Mouse (Mus musculus): Measurements from ENCODE around the gene Lyg2. TPM values are rescaled to one million over a fixed set of nuclear protein-coding genes. Genes with fewer than 3 reads are reported as not detected.
A peak's percentile ranks its signal among the peaks of the same experiment; 100 is the strongest.

Lyg2 gene
- polyA plus RNA-seq, 1 experiment: not detected

DNA sequence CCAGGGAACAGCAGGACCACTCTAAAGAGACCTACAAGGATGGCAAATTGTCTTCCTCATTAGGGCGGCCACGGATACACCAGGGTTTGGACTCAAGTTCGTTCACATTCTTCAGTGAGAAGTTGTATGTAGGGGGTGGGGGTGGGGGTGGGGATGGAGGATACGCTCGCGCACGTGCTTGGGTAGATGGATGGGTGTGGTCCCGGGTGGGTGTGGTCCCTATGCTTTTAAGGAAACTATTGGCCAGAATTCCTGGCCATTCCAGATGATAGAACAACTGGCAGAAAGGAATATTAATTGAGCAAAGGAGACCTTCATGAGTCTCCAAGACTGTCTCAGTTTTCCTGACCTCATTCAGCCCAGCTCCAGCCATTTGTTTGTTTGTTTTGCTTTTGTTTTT is 9.7 kb upstream of the Lyg2 start:
- TF ChIP-seq TAL1 (IDR thresholded peaks at IDR 0.05; ENCODE audit: low read length) (no peak), GATA1 (IDR thresholded peaks at IDR 0.05; ENCODE audit: low read length) (no peak)
- Histone ChIP-seq H3K27me3 (ENCODE audit: control insufficient read depth) (no peaks in the 10 kb centered on the region; the same call in 1 of the 2 replicates), H3K36me3 (ENCODE audit: control insufficient read depth) (no peaks in the 10 kb centered on the region), H3K4me3 (replicated peaks) (no peak overlapping the region), H3K9me3 (ENCODE audit: control insufficient read depth, low read length) (no peaks in the 10 kb centered on the region), H3K4me1 (ENCODE audit: control insufficient read depth) (no peaks in the 10 kb centered on the region)

DNA sequence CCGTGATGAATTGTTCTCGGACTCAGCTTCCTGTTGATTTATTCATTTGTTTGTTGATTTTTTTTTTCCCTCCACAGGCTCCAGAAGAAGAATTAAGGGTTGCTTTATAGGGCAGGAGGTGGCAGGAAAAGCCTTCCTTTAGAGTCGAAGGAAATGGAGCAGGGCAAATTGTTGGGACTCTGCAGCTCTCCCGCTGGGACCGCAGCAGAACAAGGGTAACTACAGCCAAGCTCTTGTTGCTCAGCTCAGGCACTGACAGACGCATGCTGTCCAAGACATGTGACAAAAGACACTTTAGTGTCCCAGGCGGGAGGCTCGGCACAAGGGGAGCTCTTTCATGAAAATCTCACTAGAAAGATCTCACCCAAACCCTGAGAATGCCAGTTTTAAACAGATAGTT is 6.2 kb upstream of the Lyg2 start:
- H3K4me3 ChIP-seq (replicated peaks): no peak overlapping the region
- H3K9me3 ChIP-seq (ENCODE audit: control insufficient read depth, low read length): no peaks in the 10 kb centered on the region
- H3K27me3 ChIP-seq (ENCODE audit: control insufficient read depth): no peaks in the 10 kb centered on the region; the same call in 1 of the 2 replicates
- no peaks in the 10 kb centered on the region for H3K4me1 ChIP-seq (ENCODE audit: control insufficient read depth)
- no peaks in the 10 kb centered on the region for H3K36me3 ChIP-seq (ENCODE audit: control insufficient read depth)
- TF ChIP-seq GATA1 (IDR thresholded peaks at IDR 0.05; ENCODE audit: low read length) (no peak), TAL1 (IDR thresholded peaks at IDR 0.05; ENCODE audit: low read length) (no peak)

DNA sequence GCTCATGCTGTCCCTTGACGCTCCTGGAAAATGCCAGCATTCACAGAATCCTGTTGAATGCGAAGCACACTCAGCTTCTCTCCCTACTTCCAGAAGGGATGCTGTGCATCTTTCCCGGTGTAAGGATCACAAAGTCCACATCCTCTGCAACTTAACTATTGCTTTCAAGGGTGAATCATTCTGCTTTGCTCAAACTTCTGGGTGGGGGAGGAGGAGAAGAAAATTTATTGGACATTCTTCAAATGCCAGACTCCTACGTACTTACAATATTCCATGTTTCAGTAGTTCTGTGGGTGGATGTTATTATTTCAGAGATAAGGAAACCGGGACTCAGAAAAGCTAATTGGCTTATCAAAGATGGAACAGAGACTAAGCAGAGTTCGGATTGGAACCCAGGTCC is 1.8 kb upstream of the Lyg2 start:
- Histone ChIP-seq H3K9me3 (ENCODE audit: control insufficient read depth, low read length) (no peaks in the 10 kb centered on the region), H3K36me3 (ENCODE audit: control insufficient read depth) (no peaks in the 10 kb centered on the region), H3K4me1 (ENCODE audit: control insufficient read depth) (no peaks in the 10 kb centered on the region), H3K4me3 (replicated peaks) (no peak overlapping the region), H3K27me3 (ENCODE audit: control insufficient read depth) (no peaks in the 10 kb centered on the region; the same call in 1 of the 2 replicates)
- TF ChIP-seq GATA1 (IDR thresholded peaks at IDR 0.05; ENCODE audit: low read length): no peak
- no peak for TF ChIP-seq TAL1 (IDR thresholded peaks at IDR 0.05; ENCODE audit: low read length)

DNA sequence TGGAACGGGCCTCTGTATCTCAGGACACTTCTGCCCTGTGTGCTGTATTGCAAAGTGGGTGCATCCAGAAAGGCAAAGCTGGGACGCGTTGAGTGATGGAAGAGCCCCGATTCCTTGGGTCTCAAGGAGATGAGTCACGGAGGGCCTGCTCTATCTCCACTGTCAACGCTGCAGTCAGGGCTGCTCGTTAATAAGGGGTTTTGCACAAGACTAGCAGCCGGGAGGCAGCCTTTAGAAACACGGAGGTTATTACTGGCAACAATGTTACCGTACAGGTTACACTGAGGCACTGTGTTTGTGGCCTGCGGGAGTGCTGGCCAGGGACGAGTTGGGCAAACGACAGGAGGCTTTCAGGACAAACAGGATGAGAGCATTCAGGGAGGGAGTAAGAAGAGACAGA is 1.4 kb upstream of the Lyg2 start:
- TF ChIP-seq TAL1 (IDR thresholded peaks at IDR 0.05; ENCODE audit: low read length) (no peak), GATA1 (IDR thresholded peaks at IDR 0.05; ENCODE audit: low read length) (no peak)
- Histone ChIP-seq H3K4me3 (replicated peaks) (no peak overlapping the region), H3K9me3 (ENCODE audit: control insufficient read depth, low read length) (no peaks in the 10 kb centered on the region), H3K4me1 (ENCODE audit: control insufficient read depth) (no peaks in the 10 kb centered on the region), H3K36me3 (ENCODE audit: control insufficient read depth) (no peaks in the 10 kb centered on the region), H3K27me3 (ENCODE audit: control insufficient read depth) (peaks cover 2% of the 10 kb centered on the region; the same call in 1 of the 2 replicates)

DNA sequence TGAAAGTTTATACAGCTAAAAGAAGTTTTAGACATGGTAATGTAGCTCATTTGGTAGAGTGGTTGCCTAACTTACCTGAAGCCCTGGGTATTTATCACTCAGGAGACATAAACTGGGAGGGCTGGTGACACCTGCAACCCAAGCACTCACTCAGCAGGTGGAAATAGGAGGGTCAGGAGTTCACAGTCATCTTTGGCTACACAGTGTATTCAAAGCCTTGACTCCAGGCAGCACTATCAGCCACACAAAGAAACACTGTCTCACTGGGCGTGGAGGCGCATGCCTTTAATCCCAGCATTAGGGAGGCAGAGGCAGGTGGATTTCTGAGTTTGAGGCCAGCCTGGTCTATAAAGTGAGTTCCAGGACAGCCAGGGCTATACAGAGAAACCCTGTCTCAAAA is 3.5 kb downstream of the Lyg2 start:
- peaks cover 2% of the 10 kb centered on the region for H3K27me3 ChIP-seq (ENCODE audit: control insufficient read depth)
- no peak overlapping the region for H3K4me3 ChIP-seq (replicated peaks)
- H3K4me1 ChIP-seq (ENCODE audit: control insufficient read depth): no peaks in the 10 kb centered on the region
- no peaks in the 10 kb centered on the region for H3K36me3 ChIP-seq (ENCODE audit: control insufficient read depth)
- TF ChIP-seq GATA1 (IDR thresholded peaks at IDR 0.05; ENCODE audit: low read length): no peak
- TF ChIP-seq TAL1 (IDR thresholded peaks at IDR 0.05; ENCODE audit: low read length): no peak
- H3K9me3 ChIP-seq (ENCODE audit: control insufficient read depth, low read length): no peaks in the 10 kb centered on the region

DNA sequence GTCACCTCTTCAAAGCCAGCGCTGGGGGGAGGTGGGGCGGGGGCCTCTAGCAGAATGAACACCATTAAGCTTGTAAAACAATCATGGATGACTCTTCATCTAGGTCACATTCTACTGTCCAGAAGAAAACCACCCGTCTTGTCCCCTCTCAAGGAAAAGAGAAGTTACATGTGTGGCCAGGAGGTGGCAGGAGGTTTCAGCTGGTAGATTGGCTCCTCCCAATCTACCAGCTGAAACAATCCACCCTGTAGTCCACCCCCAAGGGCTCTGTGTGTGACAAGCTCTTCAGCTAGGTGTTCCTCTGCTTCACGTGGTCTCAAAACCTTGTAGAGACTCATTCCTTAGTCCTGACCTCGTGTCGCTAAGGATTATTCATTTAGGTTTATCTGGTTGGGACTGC is 13.1 kb downstream of the Lyg2 start:
- Histone ChIP-seq H3K9me3 (ENCODE audit: control insufficient read depth, low read length) (no peaks in the 10 kb centered on the region), H3K36me3 (ENCODE audit: control insufficient read depth) (peaks cover 26% of the 10 kb centered on the region), H3K27me3 (ENCODE audit: control insufficient read depth) (peaks cover 2% of the 10 kb centered on the region; the same call in 1 of the 2 replicates), H3K4me3 (replicated peaks) (no peak overlapping the region), H3K4me1 (ENCODE audit: control insufficient read depth) (no peaks in the 10 kb centered on the region)
- TF ChIP-seq TAL1 (IDR thresholded peaks at IDR 0.05; ENCODE audit: low read length) (no peak), GATA1 (IDR thresholded peaks at IDR 0.05; ENCODE audit: low read length) (no peak)

DNA sequence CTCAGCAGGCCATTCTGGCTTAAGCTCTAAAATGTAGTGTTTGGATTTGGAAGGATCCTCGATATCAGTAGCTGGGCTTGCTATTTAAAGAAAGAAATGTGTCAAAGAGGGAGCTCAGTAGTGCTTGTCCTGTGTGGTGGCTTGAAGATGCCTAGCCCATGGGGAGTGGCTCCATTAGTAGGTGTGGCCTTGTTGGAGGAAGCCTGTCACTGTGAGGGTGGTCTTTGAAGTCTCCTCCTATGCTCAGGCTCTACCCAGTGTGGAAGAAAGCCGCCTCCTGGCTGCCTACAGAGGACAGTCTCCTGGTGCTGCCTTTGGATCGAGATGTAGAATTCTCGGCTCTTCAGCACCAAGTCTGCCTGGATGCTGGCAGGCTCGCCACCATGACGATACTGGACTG is 16.0 kb downstream of the Lyg2 start:
- Histone ChIP-seq H3K27me3 (ENCODE audit: control insufficient read depth) (no peaks in the 10 kb centered on the region), H3K36me3 (ENCODE audit: control insufficient read depth) (peaks cover 52% of the 10 kb centered on the region), H3K9me3 (ENCODE audit: control insufficient read depth, low read length) (no peaks in the 10 kb centered on the region), H3K4me1 (ENCODE audit: control insufficient read depth) (no peaks in the 10 kb centered on the region), H3K4me3 (replicated peaks) (no peak overlapping the region)
- TF ChIP-seq TAL1 (IDR thresholded peaks at IDR 0.05; ENCODE audit: low read length) (no peak), GATA1 (IDR thresholded peaks at IDR 0.05; ENCODE audit: low read length) (no peak)

DNA sequence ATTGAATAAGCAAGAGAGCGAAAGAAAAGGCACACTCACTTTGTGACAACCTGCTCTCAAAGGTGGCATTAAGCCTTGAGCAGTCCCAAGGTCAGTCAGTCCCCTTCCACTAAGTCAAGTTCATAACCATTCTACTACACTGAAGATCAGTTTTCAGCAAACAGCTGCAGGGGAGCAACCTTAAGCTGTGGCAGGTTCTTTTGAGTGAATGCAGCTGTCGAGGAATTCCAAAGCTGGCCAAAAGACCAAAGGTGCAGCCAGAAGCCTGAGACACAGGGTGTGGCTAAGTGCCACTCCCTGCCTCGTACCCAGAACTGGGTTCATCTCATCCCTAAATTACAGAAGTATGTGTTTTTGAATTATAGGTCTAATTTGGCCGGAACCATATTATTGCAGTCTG is 16.5 kb downstream of the Lyg2 start:
- Histone ChIP-seq H3K27me3 (ENCODE audit: control insufficient read depth) (no peaks in the 10 kb centered on the region), H3K4me1 (ENCODE audit: control insufficient read depth) (no peaks in the 10 kb centered on the region), H3K9me3 (ENCODE audit: control insufficient read depth, low read length) (no peaks in the 10 kb centered on the region), H3K36me3 (ENCODE audit: control insufficient read depth) (peaks cover 56% of the 10 kb centered on the region), H3K4me3 (replicated peaks) (no peak overlapping the region)
- TF ChIP-seq TAL1 (IDR thresholded peaks at IDR 0.05; ENCODE audit: low read length): no peak
- TF ChIP-seq GATA1 (IDR thresholded peaks at IDR 0.05; ENCODE audit: low read length): no peak

DNA sequence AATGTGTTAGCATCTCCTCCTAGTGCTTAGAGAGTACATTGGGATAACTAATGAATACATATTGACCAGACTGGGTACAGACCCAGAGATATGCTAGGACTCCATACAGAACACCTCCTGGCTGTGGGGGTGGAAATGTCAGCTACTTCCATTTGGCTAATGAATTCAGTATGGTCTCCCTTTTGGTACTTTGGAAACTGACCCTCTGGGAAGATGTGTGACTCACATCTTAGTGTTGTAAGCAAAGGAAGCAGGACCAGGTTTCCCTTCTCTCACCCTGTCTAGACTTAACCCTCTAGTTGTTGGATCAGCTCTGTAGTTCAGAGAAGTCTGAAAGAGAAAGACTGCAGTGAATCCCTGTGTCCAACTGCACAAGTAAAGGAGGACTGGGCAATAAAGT is 21.7 kb downstream of the Lyg2 start:
- TF ChIP-seq TAL1 (IDR thresholded peaks at IDR 0.05; ENCODE audit: low read length) (no peak), GATA1 (IDR thresholded peaks at IDR 0.05; ENCODE audit: low read length) (no peak)
- Histone ChIP-seq H3K9me3 (ENCODE audit: control insufficient read depth, low read length) (no peaks in the 10 kb centered on the region), H3K36me3 (ENCODE audit: control insufficient read depth) (peaks cover 68% of the 10 kb centered on the region), H3K4me1 (ENCODE audit: control insufficient read depth) (peaks cover 27% of the 10 kb centered on the region), H3K4me3 (replicated peaks) (no peak overlapping the region), H3K27me3 (ENCODE audit: control insufficient read depth) (no peaks in the 10 kb centered on the region)

DNA sequence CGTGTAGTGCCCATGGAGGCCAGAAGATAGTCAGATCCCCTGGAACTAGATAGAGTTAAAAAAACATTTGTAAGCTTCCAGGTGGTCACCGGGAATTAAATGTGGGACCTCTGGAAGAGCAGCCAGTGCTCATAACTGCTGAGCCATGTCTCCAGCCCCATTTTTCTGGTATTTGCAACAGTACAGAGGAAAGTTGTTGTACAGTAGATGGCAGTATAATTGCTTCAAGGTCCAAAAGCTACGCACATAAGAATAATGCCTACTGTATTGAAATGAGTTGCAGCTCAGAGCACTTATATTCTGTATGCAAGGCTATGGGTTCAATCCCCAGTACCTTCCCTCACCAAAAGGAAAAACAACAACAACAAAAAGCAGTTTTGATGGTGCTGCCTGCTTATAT is 24.9 kb downstream of the Lyg2 start:
- peaks cover 54% of the 10 kb centered on the region for H3K4me1 ChIP-seq (ENCODE audit: control insufficient read depth)
- no peaks in the 10 kb centered on the region for H3K27me3 ChIP-seq (ENCODE audit: control insufficient read depth)
- peaks cover 46% of the 10 kb centered on the region for H3K36me3 ChIP-seq (ENCODE audit: control insufficient read depth)
- H3K4me3 ChIP-seq (replicated peaks): peak overlapping the region; percentile 95
- TF ChIP-seq TAL1 (IDR thresholded peaks at IDR 0.05; ENCODE audit: low read length) (no peak), GATA1 (IDR thresholded peaks at IDR 0.05; ENCODE audit: low read length) (no peak)
- H3K9me3 ChIP-seq (ENCODE audit: control insufficient read depth, low read length): no peaks in the 10 kb centered on the region
